Mouse (Mus musculus): Measurements from ENCODE around the gene Zbtb3. TPM values are rescaled to one million over a fixed set of nuclear protein-coding genes. Genes with fewer than 3 reads are reported as not detected.
A peak's percentile ranks its signal among the peaks of the same experiment; 100 is the strongest.

Zbtb3 gene
- polyA plus RNA-seq, 1 experiment from 2014 or later = 1.5 TPM

DNA sequence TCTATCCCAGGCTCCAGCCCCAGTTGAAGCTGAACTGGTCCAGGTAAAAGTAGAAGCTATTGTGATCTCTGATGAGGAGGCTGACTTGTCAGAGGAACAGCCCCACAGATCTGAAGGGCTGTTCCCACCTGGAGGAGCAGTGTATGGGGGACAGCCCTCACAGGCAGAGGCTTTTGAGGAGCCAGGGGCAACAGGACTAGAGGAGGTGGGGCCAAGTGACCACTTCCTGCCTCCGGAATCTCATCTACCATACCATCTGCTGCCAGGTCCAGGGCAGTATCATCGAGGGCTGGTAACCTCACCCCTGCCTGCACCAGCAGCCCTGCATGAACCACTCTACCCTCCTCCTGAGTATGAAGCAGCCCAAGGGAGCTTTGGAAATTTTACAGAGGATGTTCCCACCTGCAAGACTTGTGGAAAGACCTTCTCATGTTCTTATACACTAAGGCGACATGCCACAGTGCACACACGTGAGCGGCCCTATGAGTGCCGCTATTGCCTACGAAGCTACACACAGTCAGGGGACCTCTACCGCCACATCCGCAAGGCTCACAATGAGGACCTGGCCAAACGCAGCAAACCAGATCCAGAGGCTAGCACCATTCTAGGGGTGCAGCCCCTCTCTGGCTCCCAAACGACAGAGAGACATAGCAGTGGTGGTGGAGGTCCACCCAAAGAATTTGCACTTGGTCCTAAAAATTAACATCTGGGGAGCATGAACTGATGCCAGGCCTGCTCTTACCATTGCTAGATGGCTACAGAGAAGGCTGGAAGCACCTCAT is 1.7 kb downstream of the Zbtb3 start:
- ATAC-seq (ENCODE audit: low read depth) (no peak), DNase-seq (no peak)
- Histone ChIP-seq H3K4me1 (replicated peaks) (peaks cover 36% of the 10 kb centered on the region), H3K27ac (peak overlapping the region; percentile 72), H3K36me3 (peaks cover 29% of the 10 kb centered on the region), H3K9me3 (replicated peaks) (no peaks in the 10 kb centered on the region), H3K9ac (peak overlapping the region; percentile 37; the same call in 1 of the 2 replicates), H3K4me3 (replicated peaks) (no peak overlapping the region), H3K4me2 (0 out of 2 replicates have a peak overlapping the region, but pooled peaks have one; percentile 4), H3K27me3 (no peaks in the 10 kb centered on the region)
- 62% methylated on average over 11 of the region's 11 CpGs for WGBS (ENCODE audit: insufficient replicate concordance)

DNA sequence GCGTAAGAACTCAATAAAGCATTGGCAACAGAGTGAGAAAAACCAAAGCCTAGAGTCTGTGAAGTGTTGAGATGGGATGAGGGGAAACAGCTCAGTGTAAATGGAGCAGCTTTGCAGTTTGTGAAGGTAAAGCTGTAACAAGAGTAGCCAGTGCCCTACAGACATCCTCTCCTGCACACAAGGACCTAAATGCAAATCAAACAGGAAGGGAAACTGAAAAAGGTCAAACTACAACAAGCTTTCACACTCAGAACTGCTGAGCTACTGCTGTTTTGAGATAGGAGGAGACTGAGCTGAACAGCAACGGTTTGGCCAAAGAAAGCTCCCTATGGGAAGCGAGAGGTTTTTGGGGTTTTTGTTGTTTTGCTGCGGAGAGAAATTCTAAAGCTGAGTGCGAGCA is 4.5 kb downstream of the Zbtb3 start:
- Histone ChIP-seq H3K4me3 (replicated peaks) (no peak overlapping the region), H3K4me2 (no peak overlapping the region), H3K36me3 (peaks cover 51% of the 10 kb centered on the region), H3K27ac (no peak overlapping the region), H3K9me3 (replicated peaks) (no peaks in the 10 kb centered on the region), H3K4me1 (replicated peaks) (peaks cover 23% of the 10 kb centered on the region), H3K27me3 (no peaks in the 10 kb centered on the region), H3K9ac (no peak overlapping the region)
- WGBS (ENCODE audit: insufficient replicate concordance) = 84% methylated on average over 5 of the region's 5 CpGs
- ATAC-seq (ENCODE audit: low read depth) = no peak
- DNase-seq = no peak

DNA sequence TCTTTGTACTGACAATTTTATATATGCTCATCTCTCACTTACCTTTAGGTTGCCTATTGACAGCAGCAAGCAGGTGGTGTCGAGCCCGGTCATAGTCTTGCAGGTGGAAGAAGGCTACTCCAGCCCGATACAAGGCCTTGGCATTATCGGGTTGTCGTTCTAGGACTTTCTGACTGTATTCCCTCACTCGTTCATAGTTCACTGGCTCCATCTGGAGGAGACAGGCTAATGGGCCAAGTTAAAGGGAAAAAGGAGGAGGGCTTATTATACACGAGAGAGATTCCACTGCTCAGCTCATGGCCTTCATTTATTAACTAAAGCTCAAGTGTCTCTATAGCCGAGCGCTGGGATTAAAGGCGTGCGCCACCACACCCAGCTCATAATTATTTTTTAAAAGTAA is 13.5 kb downstream of the Zbtb3 start:
- Histone ChIP-seq H3K9ac (no peak overlapping the region), H3K27ac (no peak overlapping the region), H3K4me1 (replicated peaks) (peaks cover 33% of the 10 kb centered on the region), H3K4me2 (no peak overlapping the region), H3K36me3 (peaks cover 58% of the 10 kb centered on the region), H3K27me3 (no peaks in the 10 kb centered on the region), H3K4me3 (replicated peaks) (no peak overlapping the region), H3K9me3 (replicated peaks) (no peaks in the 10 kb centered on the region)
- WGBS (ENCODE audit: insufficient replicate concordance) = 87% methylated on average over 11 of the region's 11 CpGs
- DNase-seq (no peak), ATAC-seq (ENCODE audit: low read depth) (no peak)

DNA sequence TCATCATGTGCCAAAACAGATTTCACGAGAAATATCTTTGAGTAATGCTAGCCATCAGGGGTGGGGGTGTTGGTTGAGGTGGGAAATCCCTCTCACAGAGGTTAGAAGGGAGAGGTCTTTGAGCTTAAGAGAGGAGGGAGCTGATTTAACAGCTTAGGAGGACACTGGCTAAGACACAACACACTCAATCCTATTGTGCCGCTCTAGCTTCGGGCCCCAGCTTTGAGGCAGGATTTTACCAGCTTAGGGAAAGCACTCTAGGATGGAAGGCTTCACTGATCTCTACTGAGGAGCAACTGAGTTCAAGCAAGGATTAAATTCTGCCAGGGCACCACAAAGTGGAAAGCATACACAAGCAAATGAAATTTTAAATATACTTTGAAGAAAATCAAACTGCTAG is 14.6 kb downstream of the Zbtb3 start:
- DNase-seq = no peak
- 74% methylated on average over 3 of the region's 3 CpGs for WGBS (ENCODE audit: insufficient replicate concordance)
- H3K27me3 ChIP-seq = no peaks in the 10 kb centered on the region
- peak overlapping the region; percentile 99 for H3K9ac ChIP-seq
- ATAC-seq (ENCODE audit: low read depth) = no peak
- peaks cover 48% of the 10 kb centered on the region for H3K36me3 ChIP-seq
- peak overlapping the region; percentile 98 for H3K4me3 ChIP-seq (replicated peaks)
- 0 out of 2 replicates have a peak overlapping the region, but pooled peaks have one; percentile 58 for H3K27ac ChIP-seq
- peak overlapping the region; percentile 52 for H3K4me2 ChIP-seq
- H3K4me1 ChIP-seq (replicated peaks) = peaks cover 37% of the 10 kb centered on the region
- no peaks in the 10 kb centered on the region for H3K9me3 ChIP-seq (replicated peaks)

DNA sequence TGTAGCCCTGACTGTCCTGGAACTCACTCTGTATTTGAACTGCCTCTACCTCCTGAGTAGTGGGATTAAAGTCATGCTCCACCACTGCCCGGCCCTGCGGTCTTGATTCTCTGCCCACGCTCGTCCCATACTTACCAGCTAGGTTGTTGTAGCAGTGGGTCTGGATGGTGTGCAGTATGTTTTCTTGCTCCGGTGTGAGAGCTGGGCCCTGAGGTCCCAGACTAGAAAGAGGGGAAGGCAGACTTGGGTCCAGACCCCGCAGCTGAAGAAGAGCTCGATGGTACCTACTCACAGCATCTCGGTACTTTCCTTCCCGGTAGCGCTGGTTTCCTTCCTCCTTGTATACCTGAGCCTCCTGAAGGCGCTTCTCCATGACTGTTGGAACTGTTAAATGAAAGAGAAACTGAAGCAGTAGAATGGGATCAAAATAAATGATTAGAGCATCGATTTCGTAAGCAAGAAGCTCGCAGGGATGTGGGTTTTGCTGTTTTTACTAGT is 16.0 kb downstream of the Zbtb3 start:
- Histone ChIP-seq H3K4me1 (replicated peaks) (peaks cover 50% of the 10 kb centered on the region), H3K27me3 (no peaks in the 10 kb centered on the region), H3K9ac (peak overlapping the region; percentile 99), H3K4me3 (replicated peaks) (peak overlapping the region; percentile 98), H3K27ac (peak overlapping the region; percentile 99), H3K4me2 (peak overlapping the region; percentile 91), H3K9me3 (replicated peaks) (no peaks in the 10 kb centered on the region), H3K36me3 (peaks cover 42% of the 10 kb centered on the region)
- DNase-seq (no peak), ATAC-seq (ENCODE audit: low read depth) (no peak)
- WGBS (ENCODE audit: insufficient replicate concordance) = 16% methylated on average over 14 of the region's 14 CpGs

DNA sequence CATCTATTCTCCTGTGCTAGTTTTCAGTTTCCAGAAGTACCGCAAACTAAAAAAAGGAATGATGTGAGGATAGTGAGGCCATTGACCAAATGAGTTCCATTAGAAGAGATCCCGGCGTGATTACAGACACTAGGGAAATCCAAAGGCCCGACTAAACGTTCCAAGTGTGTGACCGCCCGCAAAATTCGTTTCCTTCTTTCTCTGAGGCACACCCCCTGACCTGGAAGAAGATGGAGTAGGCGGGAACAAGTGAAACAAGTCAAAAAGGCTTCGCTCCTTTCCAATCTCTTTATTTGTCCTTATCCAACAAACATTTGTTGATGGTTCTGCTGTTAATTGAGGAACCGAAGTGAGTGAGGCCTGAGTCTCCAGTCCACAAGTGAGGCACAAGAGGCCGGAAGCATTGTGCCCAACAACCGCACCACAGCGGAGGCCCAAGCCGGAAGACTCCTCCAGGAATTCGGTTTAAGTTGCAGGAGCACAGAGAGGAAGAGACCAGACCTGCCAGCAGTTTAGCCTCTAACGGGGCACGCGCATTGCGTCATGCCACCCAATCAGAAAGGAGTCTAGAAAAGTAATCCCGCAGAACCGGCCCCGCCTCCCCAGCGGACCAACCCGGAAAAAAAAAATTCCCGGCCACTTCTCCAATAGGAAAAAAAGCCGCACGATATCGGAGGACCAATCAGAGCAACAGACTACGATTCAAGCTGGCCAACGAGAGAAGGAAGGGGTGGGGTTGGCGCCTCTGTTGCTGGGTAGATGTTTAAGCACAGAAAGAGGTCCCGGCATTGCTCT is 16.6 kb downstream of the Zbtb3 start, which contains the start of gene Ttc9c:
TSS of gene Ttc9c (minus strand) at position 533 of the 795 bp plus-strand sequence.
- Histone ChIP-seq H3K4me2 (peak within 1 kb of the TSS; percentile 91), H3K27me3 (no peaks in the 10 kb centered on the region), H3K4me3 (replicated peaks) (peak within 1 kb of the TSS; percentile 98), H3K4me1 (replicated peaks) (peaks cover 53% of the 10 kb centered on the region), H3K9me3 (replicated peaks) (no peaks in the 10 kb centered on the region), H3K36me3 (peaks cover 42% of the 10 kb centered on the region), H3K27ac (peak within 1 kb of the TSS; percentile 99), H3K9ac (peak within 1 kb of the TSS; percentile 99)
- ATAC-seq (ENCODE audit: low read depth) (peak; percentile 79), DNase-seq (peak; percentile 95)
- WGBS (ENCODE audit: insufficient replicate concordance) = under 1% methylated on average over 33 of the region's 33 CpGs

DNA sequence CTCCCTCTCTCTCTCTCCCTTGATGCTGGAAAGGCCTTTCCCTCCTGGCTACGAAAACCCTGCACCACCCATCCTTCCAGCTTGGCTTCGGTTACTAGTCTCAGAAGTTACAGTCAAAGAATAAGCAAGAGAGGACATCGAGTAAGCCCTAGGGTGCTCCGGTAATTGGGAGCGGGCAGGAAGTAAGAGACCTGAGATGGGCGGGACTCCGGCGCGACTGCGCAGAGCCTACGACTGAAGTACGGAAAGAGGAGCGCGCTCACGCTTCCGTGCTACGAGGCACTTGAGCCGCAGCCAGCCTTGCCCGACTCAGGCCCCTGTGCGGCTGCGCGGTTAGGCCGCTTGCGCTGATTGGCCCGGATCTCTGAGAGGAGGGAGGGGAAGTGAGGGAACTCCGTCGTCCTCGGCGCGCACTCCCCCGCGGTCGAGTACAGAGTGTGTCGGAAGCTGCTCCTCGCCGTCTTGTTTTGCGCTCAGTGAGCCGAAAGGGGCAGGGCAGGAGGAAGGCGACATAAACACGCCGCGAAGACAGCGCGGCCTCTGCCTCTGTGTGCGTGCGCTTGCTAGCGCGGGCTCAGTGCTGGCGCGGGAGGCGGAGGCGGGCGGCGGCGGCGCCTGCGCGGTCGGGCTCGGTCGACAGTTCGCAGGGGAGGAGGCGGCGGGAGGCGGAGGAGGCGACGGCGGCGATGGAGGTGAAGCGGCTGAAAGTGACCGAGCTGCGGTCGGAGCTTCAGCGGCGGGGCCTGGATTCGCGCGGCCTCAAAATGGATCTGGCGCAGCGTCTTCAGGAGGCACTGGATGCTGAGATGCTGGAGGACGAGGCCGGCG is 17.5 kb downstream of the Zbtb3 start, which contains the start of gene Hnrnpul2:
TSS of gene Hnrnpul2 (plus strand) at position 415 of the 828 bp plus-strand sequence.
- H3K4me2 ChIP-seq = peak within 1 kb of the TSS; percentile 91
- ATAC-seq (ENCODE audit: low read depth) = peak; percentile 91
- peaks cover 44% of the 10 kb centered on the region for H3K36me3 ChIP-seq
- H3K4me1 ChIP-seq (replicated peaks) = peaks cover 48% of the 10 kb centered on the region
- H3K27ac ChIP-seq = peak within 1 kb of the TSS; percentile 99
- no peaks in the 10 kb centered on the region for H3K9me3 ChIP-seq (replicated peaks)
- 0% methylated on average over 82 of the region's 83 CpGs for WGBS (ENCODE audit: insufficient replicate concordance)
- peak within 1 kb of the TSS; percentile 98 for H3K4me3 ChIP-seq (replicated peaks)
- DNase-seq = peak; percentile 96
- H3K9ac ChIP-seq = peak within 1 kb of the TSS; percentile 99
- no peaks in the 10 kb centered on the region for H3K27me3 ChIP-seq

DNA sequence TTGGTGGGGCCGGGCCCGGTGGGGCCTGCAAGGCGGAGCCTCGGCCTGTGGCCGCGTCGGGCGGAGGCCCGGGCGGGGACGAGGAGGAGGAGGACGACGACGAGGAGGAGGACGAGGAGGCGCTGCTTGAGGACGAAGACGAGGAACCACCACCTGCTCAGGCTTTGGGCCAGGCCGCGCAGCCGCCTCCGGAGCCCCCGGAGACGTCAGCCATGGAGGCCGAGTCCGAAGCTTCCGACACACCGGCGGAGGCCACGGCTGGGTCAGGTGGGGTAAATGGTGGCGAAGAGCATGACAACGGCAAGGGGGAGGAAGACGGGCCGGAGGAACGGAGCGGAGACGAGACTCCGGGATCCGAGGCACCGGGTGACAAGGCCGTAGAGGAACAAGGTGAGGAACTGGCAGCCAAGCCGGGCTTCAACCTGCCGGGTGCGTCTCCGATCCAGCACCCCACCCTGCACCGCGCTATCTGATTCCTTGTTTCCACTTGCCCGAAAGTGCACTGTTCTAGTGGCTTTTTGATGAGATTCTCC is 18.1 kb downstream of the Zbtb3 start:
- Histone ChIP-seq H3K4me1 (replicated peaks) (peaks cover 48% of the 10 kb centered on the region), H3K9me3 (replicated peaks) (no peaks in the 10 kb centered on the region), H3K9ac (peak overlapping the region; percentile 99), H3K4me3 (replicated peaks) (peak overlapping the region; percentile 98), H3K4me2 (peak overlapping the region; percentile 91), H3K27ac (peak overlapping the region; percentile 99), H3K36me3 (peaks cover 45% of the 10 kb centered on the region), H3K27me3 (no peaks in the 10 kb centered on the region)
- DNase-seq = peak; percentile 57
- under 1% methylated on average over 47 of the region's 48 CpGs for WGBS (ENCODE audit: insufficient replicate concordance)
- ATAC-seq (ENCODE audit: low read depth) = peak; percentile 62

DNA sequence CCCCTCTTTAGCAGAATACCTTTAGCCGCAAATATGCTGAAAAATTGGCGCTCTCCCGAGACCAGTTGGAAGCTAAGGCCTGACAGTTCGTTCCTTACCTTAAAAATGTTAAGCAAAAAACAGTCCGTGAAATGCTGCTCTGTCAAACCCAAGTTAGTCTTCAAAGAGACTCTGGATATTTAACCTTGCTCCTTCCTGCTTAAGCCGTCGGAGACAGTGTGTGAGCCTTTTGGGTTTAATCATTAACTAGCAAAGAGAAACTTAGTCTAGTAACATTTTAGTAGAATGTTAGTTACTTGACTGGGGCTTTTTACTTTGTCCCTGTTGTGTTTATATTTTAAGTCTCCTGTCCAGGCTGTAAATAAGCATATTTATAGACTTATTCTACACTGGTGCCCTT is 18.8 kb downstream of the Zbtb3 start:
- no peaks in the 10 kb centered on the region for H3K9me3 ChIP-seq (replicated peaks)
- WGBS (ENCODE audit: insufficient replicate concordance) = under 1% methylated on average over 7 of the region's 7 CpGs
- ATAC-seq (ENCODE audit: low read depth) (no peak), DNase-seq (no peak)
- peak overlapping the region; percentile 91 for H3K4me2 ChIP-seq
- peak overlapping the region; percentile 98 for H3K4me3 ChIP-seq (replicated peaks)
- peak overlapping the region; percentile 99 for H3K27ac ChIP-seq
- H3K36me3 ChIP-seq = peaks cover 45% of the 10 kb centered on the region
- H3K9ac ChIP-seq = peak overlapping the region; percentile 99
- H3K27me3 ChIP-seq = no peaks in the 10 kb centered on the region
- H3K4me1 ChIP-seq (replicated peaks) = peaks cover 42% of the 10 kb centered on the region

DNA sequence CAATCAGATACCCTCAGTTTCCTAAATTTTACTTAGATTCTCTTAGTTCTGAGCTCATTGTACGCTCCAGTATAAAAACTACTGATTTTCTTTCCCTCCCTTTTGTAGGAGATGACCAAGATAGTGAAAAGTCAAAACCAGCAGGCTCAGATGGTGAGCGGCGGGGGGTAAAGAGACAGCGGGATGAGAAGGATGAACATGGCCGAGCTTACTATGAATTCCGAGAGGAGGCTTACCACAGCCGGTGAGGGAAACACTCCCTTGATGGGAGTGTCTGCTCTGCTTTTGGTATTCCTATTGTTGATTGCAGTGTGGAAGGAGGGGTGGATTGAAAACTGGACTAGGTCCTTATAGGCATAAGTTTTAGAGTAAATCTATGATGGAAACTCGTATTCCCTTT is 20.3 kb downstream of the Zbtb3 start:
- peak overlapping the region; percentile 98 for H3K4me3 ChIP-seq (replicated peaks)
- ATAC-seq (ENCODE audit: low read depth) (no peak), DNase-seq (no peak)
- H3K9ac ChIP-seq = peak overlapping the region; percentile 99
- no peaks in the 10 kb centered on the region for H3K9me3 ChIP-seq (replicated peaks)
- H3K4me1 ChIP-seq (replicated peaks) = peaks cover 26% of the 10 kb centered on the region
- peaks cover 51% of the 10 kb centered on the region for H3K36me3 ChIP-seq
- no peaks in the 10 kb centered on the region for H3K27me3 ChIP-seq
- WGBS (ENCODE audit: insufficient replicate concordance) = 82% methylated on average over 8 of the region's 8 CpGs
- peak overlapping the region; percentile 91 for H3K4me2 ChIP-seq
- H3K27ac ChIP-seq = no peak overlapping the region

All from liver, embryonic 13.5 days (tissue).